Mouse (Mus musculus) left cerebral cortex, postnatal 10 days (tissue): ENCODE measurements around the gene Rae1. TPM values are rescaled to one million over a fixed set of nuclear protein-coding genes. Genes with fewer than 3 reads are reported as not detected.

Experiments used
- DNase-seq, 2 experiments: peaks; one replicate each; pipeline ENCODE4 v3.0.0; 2021 to 2022; ENCODE audit warnings: low spot score in 2 of 2, mixed read lengths in 1 of 2; ENCODE audit errors: extremely low spot score in 1 of 2
- intact Hi-C: fragments of 180-260 bp; cut with DNase I; formaldehyde crosslinking; loops from one replicate; pipeline ENCODE4 v1.15.1; 2025
- total RNA-seq, 2 experiments: library from RNA; stranded (reverse); gene quantifications; 2 replicates each; pipeline ENCODE4 v1.2.3; 2021

The Rae1 gene
- total RNA-seq, result 10 to 100 TPM; 66.1 to 77.4 TPM

DNA sequence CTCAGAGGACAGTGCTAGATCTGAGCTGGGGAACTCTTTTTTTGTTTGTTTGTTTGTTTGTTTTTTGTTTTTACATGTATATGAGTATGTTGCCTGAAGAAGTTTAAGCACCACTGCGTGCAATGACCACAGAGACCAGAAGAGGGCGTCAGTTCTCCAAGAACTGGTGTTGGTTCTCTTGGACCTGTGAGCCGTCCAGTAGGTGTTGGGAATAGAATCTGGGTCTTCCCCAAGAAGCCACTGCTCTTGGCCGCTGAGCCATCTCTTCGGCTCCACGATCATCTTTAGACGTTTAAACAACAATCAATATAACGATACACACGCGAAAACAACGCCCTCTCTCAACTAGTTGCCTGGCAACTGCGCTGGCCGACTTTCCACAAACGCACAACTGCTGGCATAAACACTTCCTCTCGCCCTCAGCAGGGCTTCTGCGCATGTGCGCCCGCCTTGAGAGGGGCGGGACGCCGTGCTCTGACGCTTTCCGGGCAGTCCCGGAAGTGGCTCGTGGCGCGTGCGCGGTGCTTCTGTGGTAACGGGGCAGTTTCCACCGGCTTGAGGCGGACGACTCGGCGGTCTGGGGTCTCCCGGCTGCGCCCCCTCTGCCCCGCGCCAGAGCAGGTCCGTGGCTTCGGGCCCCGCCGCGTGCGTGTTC, at the start of gene Rae1:
TSS of gene Rae1 (plus strand) at position 488 of the 655 bp plus-strand sequence.
- peak; percentile 96 to 99 for DNase-seq
- intact Hi-C loops, result loop anchor here (5.0 to 10.0 kb wide), 3 partner anchors 88 to 625 kb away; partner anchors contain the start of genes Aurka and Cstf1

- DNase-seq, result peak in 1 of 2 experiments; percentile 48
- intact Hi-C loops, result no loop called here
Measured at GRCm38 (mm10) chr2:172950119-172950676, 49.7 kb upstream of the Rae1 start.

DNA sequence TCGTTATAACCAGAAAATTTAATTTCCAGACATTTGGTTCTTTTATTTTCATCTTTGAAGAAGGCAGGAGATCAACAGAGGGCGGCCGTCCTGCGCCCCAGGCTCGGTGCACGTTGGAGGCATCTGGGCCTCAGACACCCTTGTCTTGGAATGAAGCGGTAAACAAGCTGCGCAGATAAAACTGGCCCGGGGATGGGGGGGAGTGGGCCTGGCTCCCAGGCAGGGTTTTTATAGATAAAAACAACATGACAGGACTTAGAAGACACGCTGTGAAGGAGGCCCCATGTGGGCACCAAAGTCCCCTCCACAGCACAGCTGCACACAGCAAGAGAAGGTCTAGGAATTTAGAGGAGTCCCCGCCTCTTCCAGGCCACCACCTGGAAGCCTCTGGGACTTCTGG, 49.2 kb upstream of the Rae1 start:
- DNase-seq, result peak in 1 of 2 experiments; percentile 57
- intact Hi-C loops, result no loop called here

DNA sequence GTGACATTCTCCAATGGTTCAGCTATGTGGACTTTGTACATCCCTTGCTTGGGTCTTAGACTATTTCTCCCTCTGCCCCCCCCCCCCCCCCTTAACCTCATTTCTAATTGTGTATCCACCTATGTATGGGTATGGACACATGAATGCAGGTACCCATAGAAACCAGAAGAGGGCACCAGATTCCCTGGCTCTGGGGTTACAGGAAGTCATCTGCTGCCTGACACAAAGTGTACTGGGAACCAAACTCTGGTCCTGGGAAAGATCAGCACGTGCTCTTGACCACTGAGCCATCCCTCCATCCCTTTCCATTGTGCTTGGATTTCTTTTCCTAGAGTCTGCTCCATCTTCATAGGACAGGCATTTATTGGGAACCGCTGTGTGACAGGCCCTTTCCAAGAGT, 47.9 kb upstream of the Rae1 start:
- DNase-seq, result no peak
- intact Hi-C loops, result no loop called here

DNA sequence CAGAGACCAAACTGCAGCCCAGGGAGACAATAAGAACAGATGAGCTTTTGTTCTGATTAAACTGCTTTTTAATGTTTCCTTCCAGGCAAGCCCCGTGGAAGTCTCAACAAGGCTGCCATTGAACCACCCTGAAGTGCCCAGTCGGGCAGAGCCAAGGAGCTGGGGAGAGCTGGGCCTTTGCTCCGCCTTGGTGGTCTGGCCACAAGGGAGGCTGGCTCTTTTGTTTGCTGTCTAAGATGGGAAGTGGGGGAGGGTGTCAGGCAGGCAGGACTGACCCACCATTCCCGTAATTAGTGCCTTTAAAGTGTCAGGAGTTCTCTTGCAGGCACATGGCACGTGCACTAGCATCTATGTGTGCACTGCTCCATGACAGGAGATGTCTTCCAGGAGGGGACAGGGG, 41.3 kb upstream of the Rae1 start:
- intact Hi-C loops, result no loop called here
- DNase-seq, result peak in 1 of 2 experiments; percentile 56

GRCm38 (mm10) chr2:172959006-172959768, 40.7 kb upstream of the Rae1 start:
- intact Hi-C loops, result no loop called here
- no peak for DNase-seq

- intact Hi-C loops, result no loop called here
- no peak for DNase-seq
Measured at GRCm38 (mm10) chr2:172960350-172960749, 39.6 kb upstream of the Rae1 start.

DNA sequence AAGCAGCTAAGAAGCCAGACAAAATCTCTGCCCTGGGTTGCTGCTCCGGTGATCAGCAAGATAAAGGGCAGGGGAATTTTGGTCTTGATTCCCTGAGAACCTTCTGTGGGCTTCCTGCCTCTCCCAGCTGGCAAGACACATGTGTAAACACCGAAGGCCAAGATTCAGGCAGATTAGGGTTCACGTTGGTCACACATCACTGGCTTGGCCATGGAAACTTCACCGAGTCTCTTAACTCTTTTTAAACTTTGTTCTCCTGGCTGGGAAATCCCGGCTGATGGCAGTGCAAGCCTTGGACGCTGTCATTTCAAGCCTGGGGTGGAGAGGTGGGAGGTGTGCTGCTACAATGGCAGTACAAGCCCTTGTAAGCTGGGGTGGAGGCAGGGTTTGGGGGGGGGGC, 38.7 kb upstream of the Rae1 start:
- no peak for DNase-seq
- intact Hi-C loops, result no loop called here

DNA sequence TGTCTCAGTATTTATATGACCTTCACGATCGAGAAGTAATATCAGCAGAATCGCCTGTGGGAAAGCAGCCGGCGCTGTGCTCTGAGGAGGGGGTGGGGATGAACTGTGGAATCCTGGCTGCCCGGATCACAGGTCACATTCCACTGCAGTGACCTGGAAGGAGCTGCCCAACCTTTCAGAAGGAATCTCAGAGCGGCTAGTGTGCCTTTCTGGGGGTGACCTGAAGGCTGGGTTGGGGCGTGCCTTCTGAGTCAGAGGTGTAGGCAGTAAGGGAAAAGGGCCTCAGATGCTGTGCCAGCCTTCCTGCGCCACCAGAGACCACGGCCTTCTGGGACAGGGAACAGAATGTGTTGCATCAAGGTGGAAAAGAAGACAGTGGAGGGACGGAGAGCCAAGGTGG, 34.7 kb upstream of the Rae1 start:
- intact Hi-C loops, result no loop called here
- no peak for DNase-seq

DNA sequence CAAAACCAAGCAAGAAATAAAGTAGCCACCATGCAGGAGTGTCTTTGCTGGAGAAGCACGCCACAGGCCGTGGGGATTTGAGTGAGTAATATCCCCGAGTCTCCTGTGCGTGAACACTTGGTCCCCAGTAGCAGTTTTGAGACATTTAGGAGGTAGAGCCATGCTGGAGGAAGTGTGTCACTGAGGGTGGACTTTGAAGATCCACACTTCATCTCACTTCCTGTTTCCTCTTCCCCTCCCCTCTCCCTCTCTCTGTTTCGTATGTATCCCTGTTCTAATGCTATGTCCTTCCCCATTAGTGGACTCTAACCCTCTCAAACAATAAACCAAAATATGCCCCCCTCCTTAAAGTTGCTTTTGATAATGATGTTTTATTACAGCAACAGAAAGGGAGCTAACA, 33.4 kb upstream of the Rae1 start:
- no peak for DNase-seq
- intact Hi-C loops, result no loop called here

- intact Hi-C loops, result no loop called here
- DNase-seq, result no peak
Measured at GRCm38 (mm10) chr2:172971865-172972264, 28.1 kb upstream of the Rae1 start.

DNA sequence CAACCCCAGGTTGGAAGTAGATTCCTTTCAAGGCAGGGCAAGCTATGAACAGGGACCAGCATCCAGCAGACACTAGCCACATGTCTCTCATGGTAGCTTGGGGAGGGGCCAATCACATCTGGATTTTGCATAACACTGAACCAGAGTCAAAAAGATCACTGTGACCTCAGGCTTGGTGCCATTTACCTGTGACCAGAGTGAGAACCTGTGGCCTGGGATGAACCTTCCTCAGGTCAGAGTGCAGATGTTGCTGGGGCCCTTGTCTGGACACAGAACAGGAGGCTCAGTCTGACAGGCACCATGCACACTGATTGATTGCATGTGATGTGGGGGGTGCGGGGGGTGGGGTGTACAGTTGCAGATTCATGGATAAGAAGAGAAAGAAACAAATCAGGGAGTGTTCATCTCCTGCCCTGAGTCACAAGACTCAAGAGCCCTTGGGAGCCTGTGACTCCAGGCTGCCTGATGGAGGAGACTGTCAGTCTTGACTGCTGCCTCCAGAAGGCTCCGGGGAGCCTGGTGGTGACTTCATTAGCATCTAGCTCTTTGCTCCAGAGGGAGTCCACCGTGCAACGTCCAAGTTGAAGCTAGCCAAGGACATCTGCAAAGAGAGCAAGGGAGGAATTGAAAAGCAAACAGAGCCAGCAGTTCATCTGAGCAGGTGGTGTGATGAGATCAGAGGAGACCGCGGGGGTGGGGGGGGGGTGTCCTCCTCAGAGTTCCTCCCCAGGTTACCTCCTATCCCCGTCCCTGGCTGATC, 25.9 kb upstream of the Rae1 start:
- intact Hi-C loops, result no loop called here
- DNase-seq, result no peak

DNA sequence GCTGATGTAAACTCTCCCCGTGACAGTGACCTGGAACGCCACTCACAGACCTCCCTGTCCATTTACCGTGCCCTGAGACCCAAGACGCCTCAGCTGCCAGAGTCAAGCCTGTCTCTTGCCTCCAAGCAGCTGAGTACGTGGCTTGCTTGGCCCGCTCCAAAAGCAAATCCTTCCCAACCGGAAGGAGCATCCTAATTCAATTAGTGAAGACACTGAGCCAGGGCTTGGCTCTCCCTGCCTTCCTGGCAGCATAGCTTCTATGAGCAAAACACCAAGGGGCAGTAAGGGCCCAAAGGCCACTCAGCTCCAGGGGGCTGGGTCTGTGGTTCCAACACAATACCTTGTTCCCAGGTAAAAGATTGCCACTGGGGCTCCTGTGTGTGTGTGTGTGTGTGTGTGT, 25.2 kb upstream of the Rae1 start:
- DNase-seq, result peak in 1 of 2 experiments; percentile 41
- intact Hi-C loops, result no loop called here

- no peak for DNase-seq
- intact Hi-C loops, result no loop called here
Measured at GRCm38 (mm10) chr2:172975159-172975558, 24.8 kb upstream of the Rae1 start.

- no peak for DNase-seq
- intact Hi-C loops, result no loop called here
Measured at GRCm38 (mm10) chr2:172976661-172977238, 23.2 kb upstream of the Rae1 start.

DNA sequence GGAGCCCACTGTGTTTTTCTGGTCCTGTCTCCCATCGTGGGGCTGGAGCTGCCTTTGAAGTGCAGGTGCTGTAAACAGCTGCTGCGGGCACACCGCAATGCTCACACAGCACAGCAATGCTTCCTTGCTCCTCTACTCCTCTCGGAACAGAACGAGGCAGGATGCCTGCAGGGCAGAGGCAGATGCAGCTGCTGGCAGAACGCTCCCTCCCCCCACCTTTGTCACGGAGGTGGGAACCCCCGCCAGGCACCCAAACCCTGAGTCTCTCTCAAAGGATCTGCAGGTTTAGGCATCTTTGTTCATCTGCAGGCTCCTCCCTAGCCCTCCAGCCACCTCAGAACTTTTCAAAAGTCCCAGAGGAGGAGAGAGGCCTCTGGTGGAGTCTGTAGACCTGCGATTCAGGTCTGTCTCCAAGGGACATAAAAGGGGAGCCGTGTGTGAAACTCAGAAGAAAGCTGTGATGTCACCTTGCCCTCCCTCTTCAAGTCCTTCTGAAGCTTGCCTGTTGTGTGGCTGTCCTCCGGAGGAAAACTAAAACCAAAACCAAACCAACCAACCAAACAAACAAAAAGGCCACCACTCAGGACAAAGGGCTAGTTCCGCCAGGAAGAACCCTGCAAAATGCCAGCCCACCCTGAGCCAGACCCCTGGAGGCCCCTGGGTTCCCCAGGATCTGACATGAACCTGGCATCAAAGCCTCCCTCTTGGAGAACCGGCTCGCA, 22.3 kb upstream of the Rae1 start, which contains the start of gene Spo11:
TSS of gene Spo11 (plus strand) at position 292 of the 722 bp plus-strand sequence.
- no peak for DNase-seq
- intact Hi-C loops, result no loop called here

GRCm38 (mm10) chr2:172978131-172978633, 21.7 kb upstream of the Rae1 start:
- intact Hi-C loops, result no loop called here
- no peak for DNase-seq

DNA sequence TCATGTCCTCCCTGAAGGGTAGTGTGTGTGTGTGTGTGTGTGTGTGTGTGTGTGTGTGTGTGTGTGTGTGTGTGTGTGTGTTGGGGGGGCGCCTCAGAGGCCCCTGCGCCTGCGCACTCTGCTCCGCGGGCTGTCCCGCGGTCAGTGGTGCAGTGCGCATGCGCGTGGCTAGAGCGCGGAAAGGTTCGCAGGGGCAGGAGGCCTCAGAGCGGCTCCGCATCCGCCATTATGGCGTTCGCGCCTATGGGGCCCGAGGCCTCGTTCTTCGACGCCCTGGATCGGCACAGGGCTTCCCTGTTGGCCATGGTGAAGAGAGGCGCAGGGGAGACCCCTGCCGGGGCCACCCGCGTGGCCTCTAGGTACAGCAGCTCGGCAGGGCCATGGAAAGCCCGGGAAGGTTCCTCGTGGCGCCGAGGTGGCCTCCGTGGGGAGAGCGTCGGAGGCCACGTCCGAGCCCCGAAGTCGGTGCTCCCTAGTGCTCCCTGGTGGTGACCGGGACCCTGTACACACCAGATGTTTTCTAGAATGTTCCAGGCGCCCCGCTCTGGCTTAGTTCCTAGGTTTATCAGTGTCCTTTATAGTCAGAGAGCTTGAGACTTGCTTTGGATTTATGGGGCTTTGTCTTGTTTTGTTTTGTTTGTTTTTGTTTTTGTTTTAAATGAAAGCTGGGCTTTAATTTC, 20.1 kb upstream of the Rae1 start:
- no peak for DNase-seq
- intact Hi-C loops, result no loop called here
